Mouse (Mus musculus) liver, postnatal 0 days (tissue): Measurements from ENCODE around the gene Itpr1. TPM values are rescaled to one million over a fixed set of nuclear protein-coding genes. Genes with fewer than 3 reads are reported as not detected.

Experiments
- ATAC-seq: fragments of 200-750 bp; cut with Nextera tagmentation; 2 replicates; pipeline ENCODE4 v1.8.0; 2017; ENCODE audit warnings: mild to moderate bottlenecking, moderate library complexity
- DNase-seq: peaks from one replicate; pipeline ENCODE4 v3.0.0-alpha.2; 2016
- H3K27ac ChIP-seq: fragments of 300-500 bp; sonication (generic); 2 replicates; pipeline ENCODE4 v1.5.1; 2014; ENCODE audit warnings: antibody characterized with exemption, moderate library complexity, mild to moderate bottlenecking, low read depth
- H3K27me3 ChIP-seq: fragments of 300-500 bp; sonication (generic); 2 replicates; pipeline ENCODE4 v1.6.1; 2014; ENCODE audit warnings: low read length, control low read depth, mixed read lengths; ENCODE audit not compliant: insufficient read depth
- H3K36me3 ChIP-seq: fragments of 300-500 bp; sonication (generic); replicated peaks from 2 replicates; pipeline ENCODE4 v1.6.1; 2014; ENCODE audit warnings: mild to moderate bottlenecking, control low read depth, low read length, moderate library complexity, mixed read lengths; ENCODE audit not compliant: insufficient read depth
- H3K4me1 ChIP-seq: fragments of 300-500 bp; sonication (generic); 2 replicates; pipeline ENCODE4 v1.6.1; 2014; ENCODE audit warnings: antibody characterized with exemption, mild to moderate bottlenecking, control low read depth; ENCODE audit not compliant: insufficient read depth
- H3K4me2 ChIP-seq: fragments of 300-500 bp; sonication (generic); 2 replicates; pipeline ENCODE4 v1.6.1; 2014; ENCODE audit warnings: low read depth, mild to moderate bottlenecking, low read length, moderate library complexity, mixed read lengths
- H3K4me3 ChIP-seq: fragments of 300-500 bp; sonication (generic); 2 replicates; pipeline ENCODE4 v1.5.1; 2014; ENCODE audit warnings: low read depth, low read length
- H3K9ac ChIP-seq: fragments of 300-500 bp; sonication (generic); replicated peaks from 2 replicates; pipeline ENCODE4 v1.6.1; 2014; ENCODE audit warnings: mild to moderate bottlenecking, moderate library complexity
- H3K9me3 ChIP-seq: fragments of 300-500 bp; sonication (generic); 2 replicates; pipeline ENCODE4 v1.6.1; 2016; ENCODE audit warnings: mild to moderate bottlenecking, control low read depth, low read length, mixed read lengths
- CTCF ChIP-seq: sonication (generic); IDR thresholded peaks from 2 replicates; pipeline ENCODE4 v1.5.1; 2016; ENCODE audit warnings: antibody characterized with exemption, low read depth
- EP300 ChIP-seq: IDR thresholded peaks from 2 replicates; pipeline ENCODE4 v1.6.1; 2016; ENCODE audit warnings: antibody characterized with exemption, low read depth, mild to moderate bottlenecking
- WGBS: fragments of 180-500 bp; shearing (Covaris S2); extraction: QIAGEN DNeasy Blood & Tissue Kit; methylation state at CpG from one replicate; pipeline ENCODE4 v1.1.7; 2014; ENCODE audit not compliant: insufficient replicate concordance; 5-methylcytosine and 5-hydroxymethylcytosine counted together
- polyA plus RNA-seq: library from polyadenylated mRNA; unstranded; fragments of >200 nt; fragmentation: Nextera tagmentation; extraction: Ambion mirVana; gene quantifications from 2 replicates; pipeline ENCODE4 v1.2.1, GENCODE M21; 2015

The Itpr1 gene
- polyA plus RNA-seq, 1 experiment from 2014 or later = 2.9 TPM

DNA sequence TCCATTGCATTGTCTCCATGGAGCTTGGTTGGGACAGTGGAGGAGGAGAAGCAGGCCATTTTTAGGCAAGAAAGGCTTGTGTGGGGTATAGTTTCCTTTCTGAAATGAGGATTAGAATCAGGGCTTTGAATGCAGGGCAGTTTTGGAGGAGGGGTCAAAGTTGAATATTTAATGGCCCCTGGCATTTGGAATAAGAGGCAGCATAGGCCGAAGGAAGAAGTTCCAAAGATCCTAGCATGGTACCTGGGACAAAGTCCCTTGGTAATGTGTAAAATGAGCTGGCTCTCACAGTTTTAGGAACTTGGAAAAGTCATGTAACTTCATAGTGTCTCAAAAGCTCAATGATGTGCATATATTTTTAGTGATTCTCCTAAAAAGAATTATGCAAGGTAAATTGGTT, 27.1 kb downstream of the Itpr1 start:
- Histone ChIP-seq H3K4me2 (no peak overlapping the region), H3K4me1 (peaks cover 4% of the 10 kb centered on the region; the same call in 1 of the 2 replicates), H3K4me3 (no peak overlapping the region), H3K9me3 (no peaks in the 10 kb centered on the region), H3K36me3 (peaks cover 3% of the 10 kb centered on the region; the same call in 1 of the 2 replicates), H3K27ac (no peak overlapping the region), H3K9ac (no peak overlapping the region), H3K27me3 (no peaks in the 10 kb centered on the region)
- WGBS = 82% methylated on average over 1 of the region's 1 CpGs
- no peak for TF ChIP-seq CTCF
- TF ChIP-seq EP300 = no peak
- no peak for DNase-seq
- no peak for ATAC-seq

DNA sequence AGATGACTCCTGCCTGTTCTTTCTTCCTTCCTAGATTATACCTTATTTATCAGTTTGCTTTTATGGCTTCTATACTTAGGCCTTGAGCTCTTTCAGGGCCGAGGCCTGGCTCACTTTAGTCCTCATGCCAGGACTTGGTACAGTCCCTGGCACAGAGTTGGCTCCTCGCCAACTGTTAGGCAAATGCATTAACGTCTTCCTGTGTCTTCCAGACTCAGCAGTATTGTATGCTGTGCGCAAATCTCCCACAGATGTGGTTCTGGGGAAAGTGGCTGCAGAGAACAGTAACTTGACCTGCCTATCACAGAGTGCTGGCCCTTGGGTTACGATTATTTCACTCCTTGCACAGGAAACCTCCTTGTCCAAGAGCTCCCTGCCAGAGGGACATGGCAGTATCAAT, 27.9 kb downstream of the Itpr1 start:
- H3K9ac ChIP-seq = no peak overlapping the region
- 70% methylated on average over 5 of the region's 5 CpGs for WGBS
- no peak for TF ChIP-seq EP300
- no peak for TF ChIP-seq CTCF
- ATAC-seq = no peak
- peaks cover 3% of the 10 kb centered on the region; the same call in 1 of the 2 replicates for H3K36me3 ChIP-seq
- no peaks in the 10 kb centered on the region for H3K9me3 ChIP-seq
- no peak overlapping the region for H3K4me2 ChIP-seq
- H3K27me3 ChIP-seq = no peaks in the 10 kb centered on the region
- H3K4me3 ChIP-seq = no peak overlapping the region
- no peak overlapping the region for H3K27ac ChIP-seq
- peaks cover 2% of the 10 kb centered on the region; the same call in 1 of the 2 replicates for H3K4me1 ChIP-seq
- no peak for DNase-seq

DNA sequence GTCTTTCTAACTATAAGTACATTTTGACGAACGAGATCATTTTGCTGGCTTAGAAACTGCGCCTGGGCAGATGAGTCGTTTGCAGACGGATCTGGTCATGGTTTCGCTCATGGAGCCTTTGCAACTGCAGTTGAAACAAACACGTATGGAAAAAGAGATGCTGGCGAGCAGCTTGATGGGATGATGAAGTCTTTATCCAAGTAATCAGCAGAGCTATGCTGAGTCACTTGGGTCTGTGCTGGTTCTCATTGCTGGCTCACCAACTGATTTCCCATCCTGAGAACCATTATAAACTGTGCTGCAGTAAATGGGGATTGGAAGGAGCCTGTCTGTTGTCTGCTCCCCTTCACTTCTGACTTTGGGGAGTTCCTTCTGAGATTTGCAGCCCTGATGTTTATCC, 31.7 kb downstream of the Itpr1 start:
- no peak for DNase-seq
- no peaks in the 10 kb centered on the region for H3K27me3 ChIP-seq
- no peaks in the 10 kb centered on the region for H3K9me3 ChIP-seq
- TF ChIP-seq EP300 (no peak), CTCF (no peak)
- H3K4me2 ChIP-seq = no peak overlapping the region
- no peak overlapping the region for H3K27ac ChIP-seq
- H3K4me3 ChIP-seq = no peak overlapping the region
- no peaks in the 10 kb centered on the region; the same call in none of the 2 replicates for H3K36me3 ChIP-seq
- no peak overlapping the region for H3K9ac ChIP-seq
- peaks cover 2% of the 10 kb centered on the region; the same call in 1 of the 2 replicates for H3K4me1 ChIP-seq
- 88% methylated on average over 8 of the region's 8 CpGs for WGBS
- no peak for ATAC-seq

DNA sequence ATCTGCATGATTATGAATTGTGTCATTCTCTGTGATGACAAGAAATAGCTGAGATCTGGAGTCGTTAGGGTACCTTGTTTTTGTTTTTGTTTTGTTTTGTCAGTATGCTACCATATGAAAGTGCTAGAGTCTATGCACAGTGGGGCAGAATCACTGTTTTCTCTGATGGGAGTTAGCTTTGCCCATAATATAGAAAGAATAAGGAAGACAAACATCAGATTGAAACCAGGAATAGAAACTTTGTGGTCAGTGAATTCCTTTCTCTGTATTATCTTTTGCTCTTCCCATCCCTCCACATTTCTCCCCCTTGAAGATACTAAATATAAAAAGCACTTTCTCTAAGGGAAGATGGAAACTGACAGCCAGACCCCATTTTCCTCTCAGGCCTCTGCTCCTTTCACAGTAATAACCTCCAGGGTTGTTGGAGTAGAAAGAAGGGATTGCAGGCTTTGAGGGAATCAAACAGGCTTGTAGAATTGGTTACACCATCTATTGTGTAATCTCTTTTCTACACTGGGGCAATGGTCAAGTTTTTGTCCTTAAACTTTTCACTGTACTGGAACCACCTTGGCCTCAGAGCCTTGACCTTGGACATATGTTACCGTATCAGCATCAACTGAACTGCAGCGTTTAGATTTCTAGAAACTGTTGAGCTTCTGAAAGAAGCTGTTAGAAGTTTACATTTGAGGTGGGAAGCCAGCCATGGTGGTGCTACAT, 33.6 kb downstream of the Itpr1 start:
- H3K27ac ChIP-seq = no peak overlapping the region
- H3K4me1 ChIP-seq = peaks cover 8% of the 10 kb centered on the region; the same call in 1 of the 2 replicates
- H3K36me3 ChIP-seq = no peaks in the 10 kb centered on the region; the same call in none of the 2 replicates
- H3K27me3 ChIP-seq = no peaks in the 10 kb centered on the region
- no peak overlapping the region for H3K4me2 ChIP-seq
- no peak overlapping the region for H3K9ac ChIP-seq
- ATAC-seq (no peak), DNase-seq (no peak)
- no peaks in the 10 kb centered on the region for H3K9me3 ChIP-seq
- 57% methylated on average over 3 of the region's 3 CpGs for WGBS
- TF ChIP-seq EP300 (no peak), CTCF (no peak)
- no peak overlapping the region for H3K4me3 ChIP-seq

GRCm38 (mm10) chr6:108247211-108247610, 34.3 kb downstream of the Itpr1 start:
- DNase-seq = no peak
- H3K4me2 ChIP-seq = no peak overlapping the region
- H3K36me3 ChIP-seq = no peaks in the 10 kb centered on the region; the same call in none of the 2 replicates
- no peaks in the 10 kb centered on the region for H3K27me3 ChIP-seq
- no peak overlapping the region for H3K27ac ChIP-seq
- ATAC-seq = no peak
- peaks cover 8% of the 10 kb centered on the region; the same call in 1 of the 2 replicates for H3K4me1 ChIP-seq
- 64% methylated on average over 3 of the region's 3 CpGs for WGBS
- H3K9me3 ChIP-seq = no peaks in the 10 kb centered on the region
- H3K9ac ChIP-seq = no peak overlapping the region
- H3K4me3 ChIP-seq = no peak overlapping the region
- TF ChIP-seq EP300 (no peak), CTCF (no peak)

GRCm38 (mm10) chr6:108248519-108248918, 35.6 kb downstream of the Itpr1 start:
- H3K36me3 ChIP-seq = no peaks in the 10 kb centered on the region; the same call in none of the 2 replicates
- no peaks in the 10 kb centered on the region for H3K9me3 ChIP-seq
- TF ChIP-seq CTCF (no peak), EP300 (no peak)
- DNase-seq (no peak), ATAC-seq (no peak)
- WGBS = 78% methylated on average over 4 of the region's 4 CpGs
- H3K27me3 ChIP-seq = no peaks in the 10 kb centered on the region
- H3K27ac ChIP-seq = no peak overlapping the region
- H3K9ac ChIP-seq = no peak overlapping the region
- peaks cover 8% of the 10 kb centered on the region; the same call in 1 of the 2 replicates for H3K4me1 ChIP-seq
- H3K4me3 ChIP-seq = no peak overlapping the region
- no peak overlapping the region for H3K4me2 ChIP-seq
